Mouse (Mus musculus): ENCODE measurements at regions not wholly inside any gene's neighbourhood (a gene's known extent, or its start where the extent isn't known, plus 50 kb on each side); places are given as distances from the start of the nearest gene placed in this dataset.

DNA sequence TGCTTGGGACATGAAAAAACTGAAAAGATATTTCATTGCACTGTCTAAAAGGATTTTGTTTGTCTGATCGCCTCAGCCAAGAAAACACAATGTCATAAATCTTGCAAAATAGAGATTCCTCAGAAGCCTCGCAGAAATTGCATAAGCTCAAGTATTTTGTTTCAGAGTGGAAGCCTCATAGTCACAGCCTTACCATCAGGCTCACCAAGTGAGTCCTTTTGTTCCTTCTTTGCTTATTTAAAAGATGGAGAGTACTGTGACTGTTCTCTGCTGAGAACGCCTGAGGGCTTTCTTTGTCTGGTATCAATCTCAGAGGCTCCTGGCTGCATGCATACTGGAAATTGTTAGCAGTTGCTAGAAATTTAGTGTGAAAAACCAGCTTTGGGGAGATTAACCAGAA, 367.0 kb upstream of the Cited2 start:
- no peak for DNase-seq (ENCODE audit: low read depth, low spot score)

- DNase-seq (ENCODE audit: low read depth, low spot score): no peak
Measured at GRCm38 (mm10) chr10:17362643-17363042, 360.4 kb upstream of the Cited2 start.

- DNase-seq (ENCODE audit: low read depth, low spot score): no peak
Measured at GRCm38 (mm10) chr10:17366042-17366740, 356.8 kb upstream of the Cited2 start.

- no peak for DNase-seq (ENCODE audit: low read depth, low spot score)
Measured at GRCm38 (mm10) chr10:17367026-17367425, 356.0 kb upstream of the Cited2 start.

- DNase-seq (ENCODE audit: low read depth, low spot score): no peak
Measured at GRCm38 (mm10) chr10:17367430-17367829, 355.6 kb upstream of the Cited2 start.

- no peak for DNase-seq (ENCODE audit: low read depth, low spot score)
Measured at GRCm38 (mm10) chr10:17368636-17369035, 354.4 kb upstream of the Cited2 start.

- no peak for DNase-seq (ENCODE audit: low read depth, low spot score)
Measured at GRCm38 (mm10) chr10:17372905-17373304, 350.1 kb upstream of the Cited2 start.

DNA sequence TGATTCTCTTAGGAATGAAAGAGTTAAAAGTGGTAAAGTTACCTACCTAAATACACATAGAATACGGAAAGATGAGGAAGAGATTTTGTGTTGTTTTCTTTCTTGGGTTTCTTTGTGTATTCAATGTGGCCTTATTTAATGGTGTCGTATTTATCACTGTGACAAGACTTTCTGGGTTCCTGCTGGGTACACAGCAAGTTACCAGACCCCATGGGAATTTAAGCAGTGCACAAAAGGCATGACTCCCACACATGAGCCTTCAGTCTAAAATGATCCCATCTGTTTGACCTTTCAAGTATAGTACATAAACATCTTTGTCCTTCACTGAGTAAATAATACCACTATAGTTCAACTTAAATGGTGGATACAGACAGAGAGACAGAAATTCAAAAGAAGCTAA, 349.0 kb upstream of the Cited2 start:
- DNase-seq (ENCODE audit: low read depth, low spot score): no peak

GRCm38 (mm10) chr10:17382990-17383389, 340.0 kb upstream of the Cited2 start:
- DNase-seq (ENCODE audit: low read depth, low spot score): no peak

GRCm38 (mm10) chr10:17385181-17385580, 337.8 kb upstream of the Cited2 start:
- no peak for DNase-seq (ENCODE audit: low read depth, low spot score)

- DNase-seq (ENCODE audit: low read depth, low spot score): no peak
Measured at GRCm38 (mm10) chr10:17387296-17387695, 335.7 kb upstream of the Cited2 start.

DNA sequence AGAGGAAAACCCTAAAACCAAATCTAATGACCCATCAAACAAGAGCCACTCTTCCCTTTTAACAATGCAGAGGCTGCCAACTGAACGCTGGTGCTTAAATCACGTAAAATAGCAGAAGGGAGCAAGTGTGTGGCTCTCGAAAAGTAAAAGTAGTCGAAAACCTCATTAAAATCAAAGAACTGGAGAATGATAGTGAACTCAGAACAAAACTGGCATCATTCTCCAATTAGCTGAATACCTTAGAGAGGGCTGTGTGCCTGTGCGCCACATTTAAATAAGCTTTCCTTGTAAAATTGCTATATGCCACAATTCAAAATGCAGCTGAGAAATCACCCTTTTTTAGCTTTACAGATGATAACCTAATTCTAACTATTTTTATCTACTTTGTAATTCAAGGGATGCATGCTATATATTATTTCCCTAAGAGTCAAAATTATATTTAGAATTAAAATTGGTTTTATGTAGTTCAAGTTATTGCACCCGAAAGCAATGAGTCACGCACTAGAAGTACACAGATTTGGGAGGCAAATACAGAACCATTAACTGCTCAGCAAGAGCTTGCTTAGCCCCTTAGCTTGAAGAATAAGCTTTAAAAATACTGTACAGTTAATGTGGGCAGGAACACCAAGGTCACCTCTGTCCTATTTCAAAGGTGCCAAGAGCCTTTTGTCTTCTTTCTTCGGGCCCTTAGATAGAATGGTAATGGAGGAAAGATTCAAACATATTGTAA, 327.4 kb upstream of the Cited2 start:
- DNase-seq (ENCODE audit: low read depth, low spot score): no peak

DNA sequence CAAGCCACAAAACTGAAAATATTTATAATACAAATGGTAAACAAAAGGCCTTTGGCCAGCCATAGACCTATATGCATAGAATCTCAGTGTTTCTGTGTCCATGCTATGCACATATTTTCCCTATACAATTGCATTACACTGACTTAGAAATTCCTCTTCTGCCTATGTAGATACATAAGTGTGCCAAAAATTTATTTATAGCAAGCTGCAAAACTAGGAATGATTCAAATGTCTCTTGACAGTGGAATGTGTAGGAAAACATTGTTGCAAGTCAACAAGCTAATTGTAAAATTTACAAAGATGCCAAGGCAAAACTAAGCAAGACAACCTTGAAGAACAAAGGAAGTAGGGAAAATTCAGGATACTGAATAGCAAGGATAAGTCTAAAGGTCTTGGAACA, 319.1 kb upstream of the Cited2 start:
- no peak for DNase-seq (ENCODE audit: low read depth, low spot score)

DNA sequence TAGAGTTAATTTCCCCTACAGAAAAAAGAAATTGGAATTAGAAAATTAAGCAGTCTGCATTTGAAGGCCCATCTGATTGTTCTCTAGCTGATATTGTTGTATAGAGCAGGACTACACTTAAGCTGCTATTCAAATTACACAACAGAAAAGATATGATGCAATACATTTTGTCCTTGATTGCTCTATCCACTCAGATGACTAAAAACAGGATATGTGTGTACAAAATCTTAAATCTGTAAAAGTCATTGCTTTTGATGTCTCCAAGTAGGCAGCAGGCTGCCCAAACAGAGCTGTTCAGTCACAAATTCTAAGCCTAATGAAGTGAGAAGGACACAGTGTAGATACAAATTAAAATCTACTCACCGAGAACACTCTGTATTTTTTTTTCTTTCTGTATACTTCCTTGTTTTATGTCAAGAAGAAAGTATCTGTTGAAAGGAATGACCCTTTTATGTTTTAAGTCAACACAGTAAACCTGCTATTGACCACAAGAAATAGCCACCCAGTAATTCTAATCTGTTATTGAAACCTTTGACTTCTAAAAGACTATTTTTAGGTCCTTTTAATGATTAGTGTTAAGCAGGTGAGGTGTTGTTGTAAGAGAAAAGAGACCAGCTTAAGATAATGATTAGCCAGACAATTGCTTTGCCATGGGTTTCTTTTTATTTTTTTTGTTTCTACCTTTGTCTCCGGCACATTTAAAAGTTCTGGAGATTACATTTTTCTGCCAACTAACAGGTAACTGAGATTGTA, 315.0 kb upstream of the Cited2 start:
- no peak for DNase-seq (ENCODE audit: low read depth, low spot score)

GRCm38 (mm10) chr10:17408781-17409180, 314.2 kb upstream of the Cited2 start:
- DNase-seq (ENCODE audit: low read depth, low spot score): no peak

- DNase-seq (ENCODE audit: low read depth, low spot score): no peak
Measured at GRCm38 (mm10) chr10:17411300-17411987, 311.6 kb upstream of the Cited2 start.

DNA sequence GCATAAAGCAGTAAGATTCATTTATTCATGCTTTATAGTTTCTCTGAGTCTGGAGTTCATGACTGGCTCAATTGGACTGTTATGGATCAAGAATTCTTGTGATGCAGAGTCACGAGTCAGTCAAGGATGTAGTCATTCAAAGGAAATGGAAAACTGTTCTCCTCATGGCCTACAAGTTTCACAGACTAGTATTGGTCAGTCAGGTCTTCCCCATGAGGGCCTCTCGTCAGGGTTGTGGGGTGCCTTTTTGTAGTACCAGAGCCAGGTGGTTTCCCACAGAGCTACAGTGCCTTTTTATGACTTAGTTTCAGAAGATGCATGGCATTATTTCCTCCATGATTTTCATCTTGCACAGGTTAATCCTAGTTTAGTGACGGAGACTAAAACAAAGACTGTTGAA, 307.9 kb upstream of the Cited2 start:
- no peak for DNase-seq (ENCODE audit: low read depth, low spot score)

DNA sequence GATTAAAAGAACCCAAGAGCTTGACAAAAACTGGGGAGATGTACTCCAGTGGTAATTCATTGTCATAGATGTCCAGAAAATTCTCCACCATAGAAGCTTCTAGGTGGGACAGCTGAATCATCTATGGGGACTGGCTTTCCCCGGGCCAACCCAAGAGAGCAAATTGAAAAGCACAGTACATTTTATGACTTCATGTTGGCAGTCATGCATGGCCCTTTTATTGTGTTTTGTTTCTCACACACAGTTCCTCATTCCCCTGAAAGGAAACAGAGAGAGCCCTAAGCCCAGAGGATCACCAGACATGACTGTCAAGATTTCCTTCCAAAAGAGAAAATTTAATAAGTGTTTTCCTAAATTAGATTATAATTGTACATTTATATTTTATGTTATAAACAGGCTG, 306.9 kb upstream of the Cited2 start:
- no peak for DNase-seq (ENCODE audit: low read depth, low spot score)

DNA sequence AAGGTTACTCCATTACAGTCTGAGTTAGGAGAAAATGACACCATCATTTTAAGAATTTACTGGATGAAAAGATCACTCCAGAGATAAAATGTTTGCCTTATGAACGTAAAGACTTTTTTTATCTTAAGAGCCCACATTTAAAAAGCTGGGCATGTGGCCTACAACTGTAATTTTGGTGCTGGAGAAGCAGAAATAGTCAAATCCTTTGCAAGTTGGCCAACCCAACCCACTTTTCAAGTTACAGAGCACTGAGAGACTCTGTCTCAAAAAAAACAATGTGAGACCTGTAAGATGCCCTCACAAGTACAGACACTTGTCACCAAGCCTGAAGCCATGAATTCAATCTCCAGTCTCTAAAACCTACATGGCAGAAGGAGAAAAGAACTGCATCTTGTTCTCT, 305.6 kb upstream of the Cited2 start:
- DNase-seq (ENCODE audit: low read depth, low spot score): no peak

GRCm38 (mm10) chr10:17418227-17418685, 304.8 kb upstream of the Cited2 start:
- no peak for DNase-seq (ENCODE audit: low read depth, low spot score)

GRCm38 (mm10) chr10:17423584-17424278, 299.3 kb upstream of the Cited2 start:
- no peak for DNase-seq (ENCODE audit: low read depth, low spot score)

All from embryo, embryonic 11.5 days (tissue).